ENCODE assay signal across 8 mouse cellular contexts in the genomic region with DNA sequence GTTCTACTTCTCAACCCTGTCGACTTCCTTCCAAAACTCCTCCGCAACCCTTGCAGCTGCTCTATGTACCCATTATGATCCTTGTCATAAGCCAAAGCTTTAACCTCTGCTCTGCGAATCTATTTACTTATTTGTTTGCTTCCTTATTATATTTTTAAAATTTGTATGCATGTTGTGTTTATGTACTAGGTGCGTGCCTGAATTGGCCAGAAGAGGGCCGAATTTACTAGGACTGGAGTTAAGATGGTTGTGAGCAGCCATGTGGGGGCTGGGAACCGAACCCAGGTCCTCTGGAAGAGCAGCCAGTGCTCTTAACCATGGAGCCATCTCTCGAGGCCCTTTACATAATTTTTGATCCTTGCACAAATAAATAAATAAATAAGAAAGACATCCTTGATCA. TPM values are rescaled to one million over a fixed set of nuclear protein-coding genes. Genes with fewer than 3 reads are reported as not detected.
DNase-seq lines count a peak whose midpoint lies in the region; ATAC-seq and TF ChIP-seq lines count a peak whose summit lies in the region.

No protein-coding gene starts in this region.

- H3K4me2 ChIP-seq in forebrain, embryonic 16.5 days (ENCODE audit: low read length): peak overlapping the region; percentile 57

- no peak for TF ChIP-seq POLR2A in ES-Bruce4 (IDR thresholded peaks at IDR 0.05; ENCODE audit: insufficient read depth, low read length)

- H3K4me3 ChIP-seq in ES-Bruce4 (ENCODE audit: low read depth, low read length): peak overlapping the region; percentile 99
- peak overlapping the region; percentile 80 for H3K4me3 ChIP-seq in forebrain, embryonic 16.5 days (replicated peaks; ENCODE audit: low read length)
- H3K4me3 ChIP-seq in macrophage (ENCODE audit: inconsistent target): peak overlapping the region; percentile 95

- no peaks in the 10 kb centered on the region for H3K27me3 ChIP-seq in ES-Bruce4 (ENCODE audit: control insufficient read depth, insufficient read depth, low read length, poor library complexity, severe bottlenecking)
- no peaks in the 10 kb centered on the region for H3K27me3 ChIP-seq in forebrain, embryonic 16.5 days (replicated peaks; ENCODE audit: control insufficient read depth, insufficient read depth, low read length)

- TF ChIP-seq CTCF in ES-Bruce4 (IDR thresholded peaks at IDR 0.05; ENCODE audit: low read depth, low read length): no peak

- no peak for ATAC-seq in forebrain, embryonic 16.5 days

- H3K36me3 ChIP-seq in ES-Bruce4 (ENCODE audit: control insufficient read depth, insufficient read depth, low read length, poor library complexity, severe bottlenecking): no peaks in the 10 kb centered on the region
- H3K36me3 ChIP-seq in forebrain, embryonic 16.5 days (ENCODE audit: control insufficient read depth, insufficient read depth): no peaks in the 10 kb centered on the region
- peaks cover 25% of the 10 kb centered on the region; the same call in 1 of the 2 replicates for H3K36me3 ChIP-seq in macrophage (ENCODE audit: inconsistent target)

- H3K9ac ChIP-seq in ES-Bruce4 (ENCODE audit: low read depth, poor library complexity, severe bottlenecking): peak overlapping the region; percentile 87
- H3K9ac ChIP-seq in forebrain, embryonic 16.5 days (replicated peaks; ENCODE audit: low read depth, low read length): peak overlapping the region; percentile 77

- no peaks in the 10 kb centered on the region for H3K4me1 ChIP-seq in ES-Bruce4 (ENCODE audit: control insufficient read depth, insufficient read depth, low read length)
- H3K4me1 ChIP-seq in forebrain, embryonic 16.5 days (replicated peaks; ENCODE audit: control insufficient read depth, insufficient read depth, low read length): 0 out of 2 replicates have a peak, but pooled peaks cover 4% of the 10 kb centered on the region

- WGBS in forebrain, embryonic 16.5 days: 44% methylated on average over 7 of the region's 7 CpGs
- 40% methylated on average over 7 of the region's 7 CpGs for WGBS in macrophage (ENCODE audit: missing documents)

- H3K27ac ChIP-seq in ES-Bruce4 (ENCODE audit: insufficient read depth, low read length) (0 out of 2 replicates have a peak overlapping the region, but pooled peaks have one; percentile 13), macrophage (peak overlapping the region; percentile 86)
- H3K27ac ChIP-seq in forebrain, embryonic 16.5 days (ENCODE audit: low read length): peak overlapping the region; percentile 48; the same call in 1 of the 2 replicates

- peaks cover 56% of the 10 kb centered on the region for H3K79me2 ChIP-seq in macrophage (ENCODE audit: inconsistent target)

- peak; percentile 92 for DNase-seq in heart, adult 11 months
- no peak for DNase-seq in heart, postnatal 25 days (ENCODE audit: low spot score)
- no peak for DNase-seq in retina, embryonic 14.5 days (ENCODE audit: low spot score)
- DNase-seq in ovary, postnatal 10 days (ENCODE audit: low spot score): no peak
- no peak for DNase-seq in right cerebral cortex, postnatal 14 days

- intact Hi-C loops in heart, postnatal 25 days (cut with DNase I): loop anchor here (5.0 kb wide), 1 partner anchor 39 kb away; the partner anchor contains the start of gene Timeless

- H3K9me3 ChIP-seq in ES-Bruce4 (replicated peaks; ENCODE audit: control insufficient read depth, insufficient read depth, low read length, poor library complexity, severe bottlenecking): no peaks in the 10 kb centered on the region
- H3K9me3 ChIP-seq in forebrain, embryonic 16.5 days (ENCODE audit: control insufficient read depth, low read length): no peaks in the 10 kb centered on the region

- TF ChIP-seq EP300 in ES-Bruce4 (IDR thresholded peaks at IDR 0.05; ENCODE audit: insufficient read depth, low read depth, low read length): no peak

RNA-seq across cellular contexts. Expression of gene Stat2, which starts 0.5 kb away (rescaled TPM):
- 10 to 100 TPM; 11.7 to 12.3 TPM for total RNA-seq in heart, postnatal 25 days (2021)
- polyA plus RNA-seq in ES-Bruce4 (2011; ENCODE audit: insufficient read depth, insufficient read length, low read depth, missing spikeins) (29.7 and 35.9 TPM in 2 replicates), macrophage (2018) (83.8 to 206 TPM (median 96.7 TPM) in 3 replicates)
- 18.7 and 23.3 TPM in 2 replicates for polyA plus RNA-seq in forebrain, embryonic 16.5 days (2015; fragmentation: Nextera tagmentation; extraction: Ambion mirVana)
- total RNA-seq in macrophage (2018; cell fraction: chromatin; rRNA removed): 1,000 to 10,000 TPM in 15 of 26 experiments, 100 to 1,000 TPM in 11; 281 to 2,406 (median 1,284) TPM
- total RNA-seq in macrophage (2018; cell fraction: cytosol; rRNA removed): 100 to 1,000 TPM in 17 of 26 experiments, 10 to 100 TPM in 9; 48.6 to 574 (median 197) TPM
- 1,000 to 10,000 TPM in 8 of 26 experiments, 100 to 1,000 TPM in 18; 214 to 1,357 (median 740) TPM for total RNA-seq in macrophage (2018; cell fraction: nucleus; rRNA removed)

RNA-seq across cellular contexts. Expression of gene Apof, which starts 2.4 kb away (rescaled TPM):
- total RNA-seq in heart, postnatal 25 days (2021): not detected
- not detected in 2 replicates for polyA plus RNA-seq in ES-Bruce4 (2011; ENCODE audit: insufficient read depth, insufficient read length, low read depth, missing spikeins)
- polyA plus RNA-seq in forebrain, embryonic 16.5 days (2015; fragmentation: Nextera tagmentation; extraction: Ambion mirVana): not detected in 2 replicates
- 1 to 10 TPM in 3 of 26 experiments, under 1 TPM in 4, not detected in 19; 0.62 to 1.2 (median 0.96) TPM for total RNA-seq in macrophage (2018; cell fraction: chromatin; rRNA removed)
- total RNA-seq in macrophage (2018; cell fraction: cytosol; rRNA removed): under 1 TPM in 16 of 26 experiments, not detected in 10; 0.14 to 0.74 (median 0.34) TPM
- total RNA-seq in macrophage (2018; cell fraction: nucleus; rRNA removed): 1 to 10 TPM in 2 of 26 experiments, under 1 TPM in 8, not detected in 16; 0.48 to 1.2 (median 0.74) TPM
- 0.16 to 0.18 TPM in 2 of 3 replicates, not detected in the other for polyA plus RNA-seq in macrophage (2018)

RNA-seq across cellular contexts. Expression of gene Apon, which starts 17.0 kb away (rescaled TPM):
- total RNA-seq in heart, postnatal 25 days (2021): under 1 TPM in 1 of 2 experiments, not detected in 1; 0.18 TPM
- polyA plus RNA-seq in ES-Bruce4 (2011; ENCODE audit: insufficient read depth, insufficient read length, low read depth, missing spikeins): 0.43 TPM in 1 of 2 replicates, not detected in the other
- not detected in 2 replicates for polyA plus RNA-seq in forebrain, embryonic 16.5 days (2015; fragmentation: Nextera tagmentation; extraction: Ambion mirVana)
- 1 to 10 TPM in 2 of 26 experiments, under 1 TPM in 6, not detected in 18; 0.32 to 1.7 (median 0.62) TPM for total RNA-seq in macrophage (2018; cell fraction: chromatin; rRNA removed)
- total RNA-seq in macrophage (2018; cell fraction: cytosol; rRNA removed): under 1 TPM in 10 of 26 experiments, not detected in 16; 0.08 to 0.33 (median 0.12) TPM
- 1 to 10 TPM in 2 of 26 experiments, under 1 TPM in 11, not detected in 13; 0.29 to 1.3 (median 0.64) TPM for total RNA-seq in macrophage (2018; cell fraction: nucleus; rRNA removed)
- polyA plus RNA-seq in macrophage (2018): not detected in 3 replicates

RNA-seq across cellular contexts. Expression of gene Il23a, which starts 27.7 kb away (rescaled TPM):
- under 1 TPM in 1 of 2 experiments, not detected in 1; 0.18 TPM for total RNA-seq in heart, postnatal 25 days (2021)
- polyA plus RNA-seq in ES-Bruce4 (2011; ENCODE audit: insufficient read depth, insufficient read length, low read depth, missing spikeins) (4.7 and 5.7 TPM in 2 replicates), macrophage (2018) (0.10 TPM in 1 of 3 replicates, not detected in the others)
- polyA plus RNA-seq in forebrain, embryonic 16.5 days (2015; fragmentation: Nextera tagmentation; extraction: Ambion mirVana): 0.39 TPM in 1 of 2 replicates, not detected in the other
- 10 to 100 TPM in 6 of 26 experiments, 1 to 10 TPM in 5, under 1 TPM in 3, not detected in 12; 0.41 to 41.0 (median 4.1) TPM for total RNA-seq in macrophage (2018; cell fraction: chromatin; rRNA removed)
- total RNA-seq in macrophage (2018; cell fraction: cytosol; rRNA removed): 10 to 100 TPM in 4 of 26 experiments, 1 to 10 TPM in 6, under 1 TPM in 8, not detected in 8; 0.15 to 66.5 (median 1.3) TPM
- total RNA-seq in macrophage (2018; cell fraction: nucleus; rRNA removed): 10 to 100 TPM in 5 of 26 experiments, 1 to 10 TPM in 7, under 1 TPM in 6, not detected in 8; 0.28 to 66.8 (median 2.3) TPM

RNA-seq across cellular contexts. Expression of gene Pan2, which starts 32.3 kb away (rescaled TPM):
- 1 to 10 TPM; 8.2 to 9.4 TPM for total RNA-seq in heart, postnatal 25 days (2021)
- polyA plus RNA-seq in ES-Bruce4 (2011; ENCODE audit: insufficient read depth, insufficient read length, low read depth, missing spikeins) (40.5 and 40.8 TPM in 2 replicates), macrophage (2018) (2.9 to 5.7 TPM (median 3.4 TPM) in 3 replicates)
- polyA plus RNA-seq in forebrain, embryonic 16.5 days (2015; fragmentation: Nextera tagmentation; extraction: Ambion mirVana): 27.8 and 28.5 TPM in 2 replicates
- 10 to 100 TPM in 25 of 26 experiments, 1 to 10 TPM in 1; 8.8 to 51.1 (median 37.7) TPM for total RNA-seq in macrophage (2018; cell fraction: chromatin; rRNA removed)
- 1 to 10 TPM; 2.2 to 6.0 (median 3.9) TPM for total RNA-seq in macrophage (2018; cell fraction: cytosol; rRNA removed)
- 10 to 100 TPM in 25 of 26 experiments, 1 to 10 TPM in 1; 9.7 to 45.3 (median 22.1) TPM for total RNA-seq in macrophage (2018; cell fraction: nucleus; rRNA removed)

Comparison
In these comparisons a context has a peak if more than half of its experiments do, and no peak if none do; other contexts are left out.
1. H3K27ac ChIP-seq: peak in every context shown above with its lines; median percentile 86 in macrophage; 48 in forebrain, embryonic 16.5 days; 13 in ES-Bruce4.